Mouse (Mus musculus) thymus, adult 2 months (tissue): ENCODE results near the gene Fdx1l.

Experiments used
- CTCF ChIP-seq: fragments of 200-500 bp; IDR thresholded peaks from 2 replicates; pipeline ENCODE4 v1.5.1; 2012; ENCODE audit warnings: mild to moderate bottlenecking, control low read depth, low read length, moderate library complexity, borderline replicate concordance; ENCODE audit not compliant: control insufficient read depth, poor library complexity, insufficient read depth; ENCODE audit errors: extremely low read depth
- POLR2A ChIP-seq: fragments of 200-500 bp; IDR thresholded peaks from 2 replicates; pipeline ENCODE4 v1.6.1; 2012; ENCODE audit warnings: mild to moderate bottlenecking, low read length, control low read depth, moderate library complexity; ENCODE audit not compliant: control insufficient read depth, poor library complexity, insufficient read depth; ENCODE audit errors: extremely low read depth

DNA sequence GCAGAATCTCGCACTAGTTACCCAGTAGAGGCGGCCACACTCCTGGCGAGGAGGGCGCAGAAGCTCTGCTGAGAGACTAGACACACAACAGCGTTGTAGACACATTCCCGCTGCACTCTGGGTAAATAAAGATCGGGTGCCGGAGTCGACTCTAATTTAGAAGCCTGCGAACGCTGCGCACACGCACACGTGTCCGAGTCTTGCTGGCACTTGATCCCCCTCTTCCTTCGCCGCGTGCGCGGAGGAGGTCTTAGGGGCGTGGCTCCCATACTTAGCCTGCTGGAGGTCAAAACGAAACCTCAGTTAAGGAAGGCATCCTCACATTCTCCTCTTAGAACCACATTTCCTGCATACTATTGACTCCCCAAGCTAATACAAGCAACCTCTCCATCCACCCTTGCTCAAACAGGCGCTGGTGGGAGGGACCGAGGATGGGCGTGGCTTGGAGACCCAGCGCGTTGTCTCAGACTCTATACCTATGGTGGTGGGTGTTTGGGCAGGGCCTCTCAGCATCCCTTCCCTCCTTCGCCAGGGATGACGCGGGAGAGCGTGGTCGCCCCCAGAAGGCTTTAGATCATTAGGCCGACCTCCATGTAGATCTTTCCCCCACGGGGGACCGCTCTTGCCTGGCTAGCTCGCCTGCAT is 42.0 kb downstream of the Fdx1l start:
- TF ChIP-seq CTCF (no peak), POLR2A (no peak)
